Mouse (Mus musculus): ENCODE results near the gene Plagl1. TPM values are rescaled to one million over a fixed set of nuclear protein-coding genes. Genes with fewer than 3 reads are reported as not detected.

Plagl1 gene
- polyA plus RNA-seq, 1 experiment from 2014 or later = 137 TPM

DNA sequence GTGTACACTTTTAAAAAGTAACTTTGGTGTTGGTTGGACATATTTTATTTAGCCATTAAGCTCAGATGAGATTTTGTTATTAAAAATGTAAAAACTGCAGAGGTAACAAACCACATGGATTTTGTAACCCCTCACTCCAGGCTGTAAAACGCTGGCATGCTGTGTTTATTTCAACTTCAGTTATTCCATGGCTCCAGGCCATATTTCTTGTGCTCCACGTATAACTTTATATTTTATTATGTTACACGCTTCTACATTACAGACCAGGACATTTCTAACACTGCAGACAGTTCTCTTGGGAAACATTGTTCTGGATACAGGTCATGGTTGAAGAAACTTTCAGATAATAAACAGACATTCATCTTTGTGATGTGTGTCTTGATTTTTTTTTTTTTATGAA is 32.7 kb downstream of the Plagl1 start:
- H3K4me2 ChIP-seq (replicated peaks) = peak overlapping the region; percentile 29; the same call in 1 of the 2 replicates
- no peaks in the 10 kb centered on the region for H3K27me3 ChIP-seq
- no peak overlapping the region for H3K9ac ChIP-seq
- peak overlapping the region; percentile 11; the same call in 1 of the 2 replicates for H3K4me3 ChIP-seq
- no peak for ATAC-seq (ENCODE audit: insufficient number of reproducible peaks, insufficient read depth, low FRiP score, low TSS enrichment)
- peaks cover 27% of the 10 kb centered on the region for H3K9me3 ChIP-seq
- H3K36me3 ChIP-seq = no peaks in the 10 kb centered on the region
- WGBS = 50% methylated on average over 3 of the region's 3 CpGs
- no peaks in the 10 kb centered on the region for H3K4me1 ChIP-seq
- H3K27ac ChIP-seq = no peak overlapping the region

- Histone ChIP-seq H3K27ac (no peak overlapping the region), H3K4me3 (no peak overlapping the region), H3K4me2 (replicated peaks) (no peak overlapping the region), H3K36me3 (no peaks in the 10 kb centered on the region), H3K4me1 (no peaks in the 10 kb centered on the region), H3K9ac (no peak overlapping the region), H3K9me3 (no peaks in the 10 kb centered on the region), H3K27me3 (no peaks in the 10 kb centered on the region)
- 93% methylated on average over 1 of the region's 1 CpGs for WGBS
- no peak for ATAC-seq (ENCODE audit: insufficient number of reproducible peaks, insufficient read depth, low FRiP score, low TSS enrichment)
These were observed 38.6 kb downstream of the Plagl1 start for GRCm38 (mm10) chr10:13098895-13099294.

DNA sequence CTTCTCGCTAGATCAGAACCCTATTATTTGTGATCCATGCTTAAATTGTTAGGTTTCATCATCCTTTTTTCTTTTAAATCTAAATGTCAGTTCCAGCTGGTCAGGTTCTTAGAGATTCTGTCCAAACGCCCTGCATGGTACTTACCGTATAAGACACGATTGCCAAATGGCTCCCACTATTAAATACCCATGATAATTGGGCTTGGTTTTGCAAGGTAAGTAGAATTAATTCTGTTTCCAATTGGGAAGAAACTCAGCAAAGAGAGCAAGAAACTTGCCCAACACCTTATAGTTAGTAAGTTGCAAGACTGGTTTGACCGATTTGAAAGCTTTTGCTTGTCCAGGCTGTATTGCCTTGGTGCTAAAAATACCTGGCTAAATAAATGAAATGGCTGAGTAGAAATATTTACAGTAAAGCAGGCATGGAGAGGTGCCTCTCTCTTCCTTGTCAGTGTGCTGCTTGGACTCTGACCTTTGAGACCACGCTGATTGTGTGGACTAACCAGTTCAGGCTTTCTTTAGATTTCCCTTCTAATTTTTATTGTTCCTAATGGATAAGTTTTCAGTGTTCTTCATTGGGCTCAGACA is 39.9 kb downstream of the Plagl1 start:
- Histone ChIP-seq H3K9me3 (no peaks in the 10 kb centered on the region), H3K27ac (no peak overlapping the region), H3K4me3 (no peak overlapping the region), H3K4me2 (replicated peaks) (no peak overlapping the region), H3K4me1 (no peaks in the 10 kb centered on the region), H3K9ac (no peak overlapping the region), H3K36me3 (no peaks in the 10 kb centered on the region), H3K27me3 (no peaks in the 10 kb centered on the region)
- 77% methylated on average over 6 of the region's 6 CpGs for WGBS
- ATAC-seq (ENCODE audit: insufficient number of reproducible peaks, insufficient read depth, low FRiP score, low TSS enrichment) = no peak

- no peak overlapping the region for H3K9ac ChIP-seq
- H3K27ac ChIP-seq = no peak overlapping the region
- no peaks in the 10 kb centered on the region; the same call in 1 of the 2 replicates for H3K4me1 ChIP-seq
- 66% methylated on average over 4 of the region's 4 CpGs for WGBS
- H3K36me3 ChIP-seq = no peaks in the 10 kb centered on the region
- H3K4me3 ChIP-seq = no peak overlapping the region
- H3K9me3 ChIP-seq = no peaks in the 10 kb centered on the region
- no peaks in the 10 kb centered on the region for H3K27me3 ChIP-seq
- H3K4me2 ChIP-seq (replicated peaks) = no peak overlapping the region
- ATAC-seq (ENCODE audit: insufficient number of reproducible peaks, insufficient read depth, low FRiP score, low TSS enrichment) = no peak
These were observed 42.1 kb downstream of the Plagl1 start for GRCm38 (mm10) chr10:13102360-13102759.

- Histone ChIP-seq H3K4me3 (no peak overlapping the region), H3K27me3 (no peaks in the 10 kb centered on the region), H3K36me3 (no peaks in the 10 kb centered on the region), H3K4me2 (replicated peaks) (no peak overlapping the region), H3K9ac (no peak overlapping the region), H3K9me3 (no peaks in the 10 kb centered on the region), H3K27ac (no peak overlapping the region), H3K4me1 (peaks cover 12% of the 10 kb centered on the region)
- WGBS = 81% methylated on average over 4 of the region's 4 CpGs
- no peak for ATAC-seq (ENCODE audit: insufficient number of reproducible peaks, insufficient read depth, low FRiP score, low TSS enrichment)
These were observed 43.5 kb downstream of the Plagl1 start for GRCm38 (mm10) chr10:13103838-13104237.

DNA sequence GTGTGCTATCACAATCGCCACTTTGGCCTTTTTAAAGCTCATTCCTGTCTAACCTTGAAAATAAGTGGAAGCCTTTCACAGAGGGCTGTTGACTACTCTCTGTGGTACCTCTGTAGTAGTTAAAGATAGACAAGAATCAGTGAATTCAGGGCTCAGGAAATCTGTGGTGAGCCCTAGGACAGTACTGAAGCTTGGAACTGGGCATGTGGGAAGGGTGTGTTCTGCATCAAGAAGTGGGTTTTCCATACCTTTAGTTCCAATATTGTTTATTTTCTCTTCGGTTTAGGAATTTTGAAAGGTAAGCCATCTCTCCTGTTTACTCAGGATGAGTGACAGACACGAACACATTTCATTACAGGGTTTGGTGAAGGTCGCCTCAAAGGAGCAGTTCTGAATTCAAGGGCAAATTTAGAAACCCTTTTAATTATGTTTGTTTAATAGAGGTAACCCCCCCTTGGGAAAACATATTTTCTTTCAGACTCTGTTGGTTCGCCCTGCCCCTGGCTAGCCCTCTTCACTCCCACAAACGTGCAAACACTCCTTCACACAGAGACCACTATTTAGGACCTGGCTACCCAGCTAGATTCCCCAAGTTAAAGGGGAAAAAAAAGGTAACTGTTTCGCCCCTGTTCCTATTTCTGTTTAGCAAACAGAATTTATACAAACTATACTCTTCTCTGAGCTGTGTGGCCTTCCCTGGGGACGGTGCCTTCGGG is 46.8 kb downstream of the Plagl1 start:
- H3K36me3 ChIP-seq = no peaks in the 10 kb centered on the region
- 56% methylated on average over 9 of the region's 9 CpGs for WGBS
- H3K27me3 ChIP-seq = no peaks in the 10 kb centered on the region
- H3K4me1 ChIP-seq = peaks cover 21% of the 10 kb centered on the region
- H3K9ac ChIP-seq = no peak overlapping the region
- H3K9me3 ChIP-seq = no peaks in the 10 kb centered on the region
- H3K4me2 ChIP-seq (replicated peaks) = no peak overlapping the region
- H3K4me3 ChIP-seq = no peak overlapping the region
- H3K27ac ChIP-seq = peak overlapping the region; percentile 41
- no peak for ATAC-seq (ENCODE audit: insufficient number of reproducible peaks, insufficient read depth, low FRiP score, low TSS enrichment)

DNA sequence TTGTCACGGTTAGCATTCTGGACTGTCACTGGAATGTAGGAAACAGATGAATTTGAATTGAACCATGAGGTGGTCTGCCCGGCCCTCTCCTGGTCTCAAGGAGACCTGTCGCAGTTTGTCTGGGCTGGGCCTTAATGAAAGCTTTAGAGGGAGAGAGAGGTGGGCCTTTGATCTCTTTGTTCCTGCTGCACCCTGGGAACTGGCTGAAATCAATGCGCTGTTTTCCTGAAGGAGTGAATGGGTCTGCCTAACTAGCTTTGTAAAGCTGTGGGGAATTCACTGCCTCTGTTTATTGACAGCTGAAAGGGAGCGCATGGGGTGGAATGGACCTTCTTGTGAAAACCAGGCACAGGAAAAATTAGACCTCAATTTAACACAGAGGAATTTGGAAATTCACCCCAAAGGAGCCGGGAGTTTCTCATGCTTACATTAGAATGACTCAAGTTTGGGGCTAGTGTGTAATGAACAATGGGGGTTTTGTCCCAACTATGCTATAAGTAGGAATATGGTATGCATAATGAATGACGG is 47.8 kb downstream of the Plagl1 start:
- no peaks in the 10 kb centered on the region for H3K36me3 ChIP-seq
- H3K4me2 ChIP-seq (replicated peaks) = no peak overlapping the region
- H3K4me3 ChIP-seq = no peak overlapping the region
- ATAC-seq (ENCODE audit: insufficient number of reproducible peaks, insufficient read depth, low FRiP score, low TSS enrichment) = 0 out of 2 replicates have a peak, but pooled peaks have one; percentile 43
- no peaks in the 10 kb centered on the region for H3K9me3 ChIP-seq
- H3K9ac ChIP-seq = no peak overlapping the region
- no peaks in the 10 kb centered on the region for H3K27me3 ChIP-seq
- peaks cover 21% of the 10 kb centered on the region for H3K4me1 ChIP-seq
- WGBS = 15% methylated on average over 7 of the region's 7 CpGs
- peak overlapping the region; percentile 41 for H3K27ac ChIP-seq

DNA sequence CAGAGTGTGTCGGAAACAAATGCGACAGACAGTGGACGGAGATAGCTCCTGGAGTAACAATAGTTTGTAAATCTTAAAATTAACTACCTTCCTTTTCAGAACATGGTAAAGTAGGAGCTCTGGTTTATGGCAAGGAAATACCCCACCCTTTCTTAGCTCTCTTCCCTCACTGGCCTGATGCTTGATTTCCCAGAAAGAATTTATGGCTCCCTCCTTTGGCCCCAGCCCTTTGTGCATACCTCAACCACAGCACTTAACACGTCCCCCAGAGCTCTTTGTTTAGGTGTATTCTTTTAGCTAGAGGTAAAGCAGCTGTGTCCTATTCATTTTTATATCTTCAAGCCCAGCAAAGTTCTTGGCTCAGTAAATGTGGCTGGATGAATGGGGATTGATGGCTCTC is 48.5 kb downstream of the Plagl1 start:
- Histone ChIP-seq H3K4me2 (replicated peaks) (no peak overlapping the region), H3K9ac (no peak overlapping the region), H3K36me3 (no peaks in the 10 kb centered on the region), H3K4me3 (no peak overlapping the region), H3K4me1 (peaks cover 21% of the 10 kb centered on the region), H3K9me3 (no peaks in the 10 kb centered on the region), H3K27ac (no peak overlapping the region), H3K27me3 (no peaks in the 10 kb centered on the region)
- 71% methylated on average over 4 of the region's 4 CpGs for WGBS
- no peak for ATAC-seq (ENCODE audit: insufficient number of reproducible peaks, insufficient read depth, low FRiP score, low TSS enrichment)

DNA sequence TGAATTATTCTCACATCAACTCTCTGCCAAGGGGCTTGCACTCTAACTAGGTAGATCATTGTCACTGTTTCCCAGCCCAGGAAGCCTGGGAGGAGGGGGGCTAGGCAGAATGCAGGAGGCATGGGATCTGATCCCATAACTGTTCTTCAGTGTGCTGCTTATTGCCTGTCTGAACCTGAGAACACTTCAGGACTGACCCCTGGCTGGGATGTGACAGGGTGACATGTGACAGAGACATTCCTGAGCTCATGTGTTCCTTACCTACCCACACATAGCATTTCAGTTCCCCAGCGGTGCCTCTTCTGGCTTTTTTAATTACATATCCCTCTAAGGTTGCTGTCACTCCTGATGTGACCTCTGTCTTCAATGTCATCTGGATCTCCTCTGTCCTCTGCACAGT is 49.5 kb downstream of the Plagl1 start:
- Histone ChIP-seq H3K4me3 (no peak overlapping the region), H3K27me3 (no peaks in the 10 kb centered on the region), H3K9me3 (no peaks in the 10 kb centered on the region), H3K27ac (no peak overlapping the region), H3K9ac (no peak overlapping the region), H3K4me1 (peaks cover 21% of the 10 kb centered on the region), H3K4me2 (replicated peaks) (no peak overlapping the region), H3K36me3 (no peaks in the 10 kb centered on the region)
- 40% methylated on average over 1 of the region's 1 CpGs for WGBS
- ATAC-seq (ENCODE audit: insufficient number of reproducible peaks, insufficient read depth, low FRiP score, low TSS enrichment) = no peak

DNA sequence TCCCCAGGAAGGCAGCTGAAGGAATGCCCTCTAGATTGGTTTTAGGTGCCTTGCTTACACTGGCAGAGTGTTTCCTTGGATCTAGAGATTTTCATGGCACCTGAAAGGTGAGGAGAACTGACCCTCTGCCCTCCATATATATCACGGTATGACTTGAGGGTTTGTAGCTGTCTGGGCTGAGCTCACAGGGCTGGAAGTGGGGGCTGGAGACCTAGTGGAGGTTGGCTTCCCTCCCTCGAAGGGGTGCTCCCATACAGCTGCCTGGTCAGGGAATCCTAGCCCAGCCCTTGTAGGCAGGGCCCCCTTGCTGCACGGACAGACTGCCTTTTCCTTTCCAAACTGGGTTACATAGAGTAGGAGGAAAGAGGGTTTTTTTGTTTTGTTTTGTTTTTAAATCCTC is 52.5 kb downstream of the Plagl1 start:
- Histone ChIP-seq H3K9ac (no peak overlapping the region), H3K9me3 (no peaks in the 10 kb centered on the region), H3K27ac (no peak overlapping the region), H3K4me2 (replicated peaks) (no peak overlapping the region), H3K27me3 (no peaks in the 10 kb centered on the region), H3K4me1 (peaks cover 22% of the 10 kb centered on the region), H3K4me3 (no peak overlapping the region), H3K36me3 (no peaks in the 10 kb centered on the region)
- WGBS = 70% methylated on average over 3 of the region's 3 CpGs
- ATAC-seq (ENCODE audit: insufficient number of reproducible peaks, insufficient read depth, low FRiP score, low TSS enrichment) = no peak

DNA sequence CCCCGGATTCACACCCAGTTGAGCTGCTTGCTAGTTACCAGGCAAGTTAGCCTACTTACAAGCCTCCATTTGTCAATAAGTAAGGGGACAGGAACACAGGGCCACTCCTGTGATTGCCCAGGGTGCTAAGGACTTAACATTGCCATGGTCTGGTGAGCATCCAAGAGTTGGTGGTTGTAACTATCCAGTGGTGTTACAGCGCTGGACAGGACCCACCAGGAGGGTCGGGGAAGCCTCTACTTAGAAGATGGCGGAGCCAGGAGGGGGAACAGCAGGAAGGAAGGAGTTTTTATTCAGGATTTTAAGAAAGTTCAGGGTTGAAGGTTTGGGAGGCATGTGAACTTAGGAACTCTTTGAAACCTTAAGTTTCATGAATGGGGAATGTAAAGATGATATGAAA is 53.3 kb downstream of the Plagl1 start:
- no peaks in the 10 kb centered on the region for H3K36me3 ChIP-seq
- no peak overlapping the region for H3K4me3 ChIP-seq
- H3K9me3 ChIP-seq = no peaks in the 10 kb centered on the region
- no peak overlapping the region for H3K27ac ChIP-seq
- ATAC-seq (ENCODE audit: insufficient number of reproducible peaks, insufficient read depth, low FRiP score, low TSS enrichment) = no peak
- H3K4me1 ChIP-seq = peaks cover 20% of the 10 kb centered on the region
- no peaks in the 10 kb centered on the region for H3K27me3 ChIP-seq
- no peak overlapping the region for H3K4me2 ChIP-seq (replicated peaks)
- WGBS = 74% methylated on average over 4 of the region's 4 CpGs
- no peak overlapping the region for H3K9ac ChIP-seq

DNA sequence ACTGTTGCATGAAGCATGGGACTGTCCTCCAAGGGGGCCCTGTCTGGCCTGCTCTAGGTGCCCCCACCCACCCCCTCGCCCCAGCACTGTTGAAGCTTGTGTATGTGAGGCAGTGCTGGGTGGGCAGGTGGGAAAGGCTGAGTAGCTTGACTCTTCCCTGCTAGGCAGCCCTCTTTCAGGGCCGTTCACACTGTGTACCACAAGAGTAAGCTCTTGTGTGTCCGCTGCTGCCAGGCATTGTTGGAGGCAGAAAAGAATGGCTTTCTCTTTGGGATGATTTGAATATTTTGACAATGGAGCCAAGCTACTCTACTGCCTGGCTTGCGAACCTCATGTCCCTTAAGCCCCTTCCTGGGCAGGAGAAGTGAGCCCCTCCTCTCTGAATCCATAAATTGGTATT is 54.7 kb downstream of the Plagl1 start:
- no peak; the same call in 1 of the 2 replicates for ATAC-seq (ENCODE audit: insufficient number of reproducible peaks, insufficient read depth, low FRiP score, low TSS enrichment)
- Histone ChIP-seq H3K9me3 (no peaks in the 10 kb centered on the region), H3K36me3 (no peaks in the 10 kb centered on the region), H3K9ac (no peak overlapping the region), H3K4me3 (no peak overlapping the region), H3K4me1 (peaks cover 13% of the 10 kb centered on the region), H3K27me3 (no peaks in the 10 kb centered on the region), H3K4me2 (replicated peaks) (no peak overlapping the region), H3K27ac (no peak overlapping the region)
- 65% methylated on average over 4 of the region's 4 CpGs for WGBS

All from embryonic facial prominence, embryonic 12.5 days (tissue).